Mouse (Mus musculus): ENCODE data around the gene Stmnd1. TPM values are rescaled to one million over a fixed set of nuclear protein-coding genes. Genes with fewer than 3 reads are reported as not detected.
"Not testable (repeated sequence)": the region's sequence is repeated elsewhere in the genome, so short reads cannot be mapped to it uniquely, and the experiment has no call there.

Gene Stmnd1
- 0.15 TPM in 1 of 2 replicates, not detected in the other for polyA plus RNA-seq (2016; fragmentation: Nextera tagmentation; extraction: Ambion mirVana)

DNA sequence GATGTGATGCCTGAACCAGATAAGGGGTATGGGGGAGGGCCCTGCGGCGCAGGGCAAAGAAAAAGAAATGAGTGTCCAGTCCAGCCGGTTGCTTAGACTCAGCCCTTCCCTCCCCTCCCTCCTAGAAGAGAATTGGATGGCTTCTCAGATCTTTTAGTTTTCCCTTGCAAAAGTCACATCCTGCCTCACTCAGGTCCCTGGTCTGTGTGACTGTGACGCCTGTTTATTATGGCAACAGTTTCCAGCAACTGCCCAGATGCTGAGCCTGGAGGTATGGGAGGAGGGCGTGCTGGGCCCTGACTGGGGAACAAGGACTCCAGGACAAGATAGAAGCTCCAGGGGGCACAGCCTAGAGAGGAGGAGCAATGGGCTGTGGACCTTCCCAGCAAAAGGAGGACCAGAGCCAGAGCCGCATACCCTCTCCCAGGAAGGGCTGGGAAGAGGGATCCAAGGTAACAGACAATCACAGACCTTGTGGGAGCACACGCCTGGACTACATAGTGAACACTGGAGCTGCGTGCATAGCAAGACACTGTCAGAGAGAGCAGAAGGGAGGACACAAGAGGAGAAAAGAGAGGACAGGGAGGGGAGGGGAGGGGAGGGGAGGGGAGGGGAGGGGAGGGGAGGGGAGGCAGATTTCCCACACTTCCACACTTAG, at the start of gene Stmnd1:
Stmnd1 (plus strand) TSS at position 269 of the 658 bp plus-strand sequence.
- H3K36me3 ChIP-seq (replicated peaks): no peaks in the 10 kb centered on the region
- no peaks in the 10 kb centered on the region for H3K9me3 ChIP-seq
- 13% methylated on average over 8 of the region's 8 CpGs for WGBS
- no peak for DNase-seq (ENCODE audit: extremely low spot score, low spot score)
- H3K27ac ChIP-seq: peak within 1 kb of the TSS; percentile 60
- H3K27me3 ChIP-seq (ENCODE audit: poor library complexity, severe bottlenecking): peaks cover 5% of the 10 kb centered on the region; the same call in 1 of the 2 replicates
- peaks cover 26% of the 10 kb centered on the region for H3K4me1 ChIP-seq
- peak within 1 kb of the TSS; percentile 35 for H3K4me3 ChIP-seq

- no peak overlapping the region for H3K4me3 ChIP-seq
- H3K27me3 ChIP-seq (ENCODE audit: poor library complexity, severe bottlenecking): no peaks in the 10 kb centered on the region
- H3K36me3 ChIP-seq (replicated peaks): no peaks in the 10 kb centered on the region
- DNase-seq (ENCODE audit: extremely low spot score, low spot score): no peak
- WGBS: 68% methylated on average over 2 of the region's 2 CpGs
- no peaks in the 10 kb centered on the region for H3K9me3 ChIP-seq
- no peak overlapping the region for H3K27ac ChIP-seq
- H3K4me1 ChIP-seq: peaks cover 7% of the 10 kb centered on the region
These were observed 46.6 kb upstream of the Stmnd1 start for GRCm38 (mm10) chr13:46226956-46227355.

DNA sequence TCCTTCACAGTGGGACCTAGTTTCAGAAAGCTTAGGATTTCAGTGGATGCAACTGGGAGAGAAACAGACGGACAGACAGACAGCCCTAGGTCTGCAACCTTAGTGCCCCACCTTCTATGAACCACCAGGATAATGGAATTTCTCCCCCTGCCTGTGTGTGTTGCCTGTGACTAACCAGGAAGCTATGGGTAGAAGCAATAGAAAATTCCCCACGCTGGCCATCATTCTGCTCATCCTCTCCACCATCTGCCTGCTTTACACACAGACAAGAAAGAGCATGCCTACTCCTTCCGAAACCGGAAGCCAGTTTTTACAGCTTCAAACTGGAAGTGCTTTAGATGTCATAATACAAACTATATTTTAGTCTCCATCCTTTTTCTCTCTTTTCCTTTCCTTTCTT, 46.0 kb upstream of the Stmnd1 start:
- Histone ChIP-seq H3K9me3 (no peaks in the 10 kb centered on the region), H3K4me3 (no peak overlapping the region), H3K4me1 (peaks cover 7% of the 10 kb centered on the region), H3K27ac (no peak overlapping the region), H3K27me3 (ENCODE audit: poor library complexity, severe bottlenecking) (no peaks in the 10 kb centered on the region), H3K36me3 (replicated peaks) (no peaks in the 10 kb centered on the region)
- DNase-seq (ENCODE audit: extremely low spot score, low spot score): no peak
- 84% methylated on average over 4 of the region's 4 CpGs for WGBS

DNA sequence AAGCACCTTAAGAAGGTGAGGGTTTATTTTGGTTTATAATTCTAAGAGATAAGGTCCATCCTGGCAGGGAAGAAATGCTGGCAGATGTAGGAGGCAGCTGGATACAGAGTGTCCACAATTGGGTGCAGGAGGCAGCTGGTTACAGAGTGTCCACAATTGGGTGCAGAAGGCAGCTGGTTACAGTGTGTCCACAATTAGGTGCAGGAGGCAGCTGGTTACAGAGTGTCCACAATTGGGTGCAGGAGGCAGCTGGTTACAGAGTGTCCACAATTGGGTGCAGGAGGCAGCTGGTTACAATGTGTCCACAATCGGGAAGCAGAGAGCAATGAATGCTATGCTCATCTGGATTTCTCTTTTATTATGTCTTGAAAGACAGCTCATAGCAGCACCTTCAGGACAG, 44.8 kb upstream of the Stmnd1 start:
- not testable (repeated sequence) for H3K9me3 ChIP-seq; DNase-seq (ENCODE audit: extremely low spot score, low spot score); H3K4me1 ChIP-seq; H3K36me3 ChIP-seq (replicated peaks); H3K4me3 ChIP-seq; H3K27ac ChIP-seq; H3K27me3 ChIP-seq (ENCODE audit: poor library complexity, severe bottlenecking)
- WGBS: 88% methylated on average over 1 of the region's 1 CpGs

- Histone ChIP-seq H3K36me3 (replicated peaks) (no peaks in the 10 kb centered on the region), H3K27ac (no peak overlapping the region), H3K9me3 (no peaks in the 10 kb centered on the region; the same call in 1 of the 2 replicates), H3K4me1 (peaks cover 7% of the 10 kb centered on the region), H3K4me3 (no peak overlapping the region), H3K27me3 (ENCODE audit: poor library complexity, severe bottlenecking) (no peaks in the 10 kb centered on the region)
- DNase-seq (ENCODE audit: extremely low spot score, low spot score): no peak
- 87% methylated on average over 5 of the region's 5 CpGs for WGBS
These were observed 41.9 kb upstream of the Stmnd1 start for GRCm38 (mm10) chr13:46231514-46232085.

- H3K9me3 ChIP-seq: no peaks in the 10 kb centered on the region; the same call in 1 of the 2 replicates
- no peak overlapping the region for H3K4me3 ChIP-seq
- WGBS: 81% methylated on average over 7 of the region's 7 CpGs
- no peak for DNase-seq (ENCODE audit: extremely low spot score, low spot score)
- H3K36me3 ChIP-seq (replicated peaks): no peaks in the 10 kb centered on the region
- H3K27me3 ChIP-seq (ENCODE audit: poor library complexity, severe bottlenecking): no peaks in the 10 kb centered on the region
- no peaks in the 10 kb centered on the region for H3K4me1 ChIP-seq
- H3K27ac ChIP-seq: no peak overlapping the region
These were observed 35.7 kb upstream of the Stmnd1 start for GRCm38 (mm10) chr13:46237723-46238349.

DNA sequence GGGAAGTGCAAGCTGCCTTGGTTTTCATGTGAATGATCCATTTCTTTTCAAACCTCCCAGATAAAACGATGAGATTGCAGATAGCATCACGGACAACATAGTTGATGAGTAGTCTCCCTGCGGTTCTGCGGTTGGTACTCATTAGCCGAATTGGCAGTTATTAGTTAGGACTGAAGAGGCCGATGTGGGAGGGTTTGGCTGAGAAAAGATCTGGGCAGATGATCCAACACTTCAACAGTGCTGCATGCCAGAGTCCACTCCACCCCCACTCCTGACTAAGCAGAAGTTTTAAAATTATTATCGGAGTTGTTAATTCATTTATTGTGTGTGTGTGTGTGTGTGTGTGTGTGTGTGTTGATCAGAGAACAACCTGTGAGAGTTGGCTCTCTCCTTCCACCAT, 34.7 kb upstream of the Stmnd1 start:
- H3K27me3 ChIP-seq (ENCODE audit: poor library complexity, severe bottlenecking): no peaks in the 10 kb centered on the region
- 93% methylated on average over 7 of the region's 7 CpGs for WGBS
- DNase-seq (ENCODE audit: extremely low spot score, low spot score): no peak

GRCm38 (mm10) chr13:46241391-46242188, 31.9 kb upstream of the Stmnd1 start:
- Histone ChIP-seq H3K27ac (no peak overlapping the region), H3K4me1 (no peaks in the 10 kb centered on the region), H3K27me3 (ENCODE audit: poor library complexity, severe bottlenecking) (no peaks in the 10 kb centered on the region), H3K36me3 (replicated peaks) (no peaks in the 10 kb centered on the region), H3K9me3 (no peaks in the 10 kb centered on the region), H3K4me3 (no peak overlapping the region)
- DNase-seq (ENCODE audit: extremely low spot score, low spot score): no peak
- 81% methylated on average over 9 of the region's 9 CpGs for WGBS

More for the DNA sequence above, 34.7 kb upstream of the Stmnd1 start:
- no peak overlapping the region for H3K4me3 ChIP-seq
- no peaks in the 10 kb centered on the region for H3K4me1 ChIP-seq
- no peaks in the 10 kb centered on the region for H3K9me3 ChIP-seq
- no peaks in the 10 kb centered on the region for H3K36me3 ChIP-seq (replicated peaks)
- H3K27ac ChIP-seq: no peak overlapping the region

GRCm38 (mm10) chr13:46253753-46254152, 19.8 kb upstream of the Stmnd1 start:
- no peak for DNase-seq (ENCODE audit: extremely low spot score, low spot score)
- Histone ChIP-seq H3K27ac (no peak overlapping the region), H3K27me3 (ENCODE audit: poor library complexity, severe bottlenecking) (no peaks in the 10 kb centered on the region), H3K9me3 (no peaks in the 10 kb centered on the region), H3K4me1 (no peaks in the 10 kb centered on the region), H3K36me3 (replicated peaks) (no peaks in the 10 kb centered on the region), H3K4me3 (no peak overlapping the region)
- WGBS: 87% methylated on average over 3 of the region's 3 CpGs

DNA sequence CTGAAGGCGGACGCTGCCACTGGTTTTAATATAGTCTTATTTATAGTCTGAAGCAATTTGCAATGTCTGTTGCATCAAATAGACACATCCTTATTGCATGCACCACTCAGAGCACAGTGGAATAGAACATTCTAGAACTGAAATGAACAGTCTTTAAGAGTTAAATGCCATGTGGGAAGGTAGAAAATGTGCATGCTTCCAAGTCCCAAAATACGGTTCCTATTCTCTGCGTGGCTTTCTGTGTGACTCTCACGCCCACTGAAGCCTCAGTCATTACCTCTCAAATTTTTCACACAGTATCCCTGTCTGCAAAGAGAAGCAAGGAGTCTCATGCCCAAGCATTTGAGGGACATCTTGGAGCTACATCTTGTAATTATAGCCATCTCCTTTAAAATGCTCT, 19.4 kb upstream of the Stmnd1 start:
- Histone ChIP-seq H3K36me3 (replicated peaks) (no peaks in the 10 kb centered on the region), H3K9me3 (no peaks in the 10 kb centered on the region), H3K4me1 (no peaks in the 10 kb centered on the region), H3K27me3 (ENCODE audit: poor library complexity, severe bottlenecking) (no peaks in the 10 kb centered on the region), H3K27ac (no peak overlapping the region), H3K4me3 (no peak overlapping the region)
- DNase-seq (ENCODE audit: extremely low spot score, low spot score): no peak
- WGBS: 96% methylated on average over 5 of the region's 5 CpGs

DNA sequence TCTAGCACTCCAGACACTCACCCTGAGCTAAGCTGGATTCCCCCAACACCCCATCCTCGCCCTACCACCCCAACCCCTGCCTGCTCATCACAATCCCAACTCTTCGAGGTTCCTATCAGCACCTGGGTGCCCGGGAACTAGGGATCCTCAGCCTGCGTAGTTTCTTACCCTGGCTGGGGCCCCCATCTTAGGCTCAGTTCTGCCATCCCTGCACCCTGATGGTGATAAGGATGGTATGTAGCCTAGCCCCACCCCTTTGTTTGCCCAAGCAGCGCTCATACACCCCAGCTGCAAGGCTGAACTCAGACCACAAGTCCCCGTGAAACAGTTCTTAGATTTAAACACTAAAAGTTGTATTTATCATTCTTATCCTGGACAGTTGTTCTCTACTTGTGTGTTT, 17.9 kb upstream of the Stmnd1 start:
- 88% methylated on average over 6 of the region's 6 CpGs for WGBS
- Histone ChIP-seq H3K9me3 (no peaks in the 10 kb centered on the region), H3K4me1 (no peaks in the 10 kb centered on the region), H3K27me3 (ENCODE audit: poor library complexity, severe bottlenecking) (no peaks in the 10 kb centered on the region), H3K4me3 (no peak overlapping the region), H3K36me3 (replicated peaks) (no peaks in the 10 kb centered on the region), H3K27ac (no peak overlapping the region)
- no peak for DNase-seq (ENCODE audit: extremely low spot score, low spot score)

DNA sequence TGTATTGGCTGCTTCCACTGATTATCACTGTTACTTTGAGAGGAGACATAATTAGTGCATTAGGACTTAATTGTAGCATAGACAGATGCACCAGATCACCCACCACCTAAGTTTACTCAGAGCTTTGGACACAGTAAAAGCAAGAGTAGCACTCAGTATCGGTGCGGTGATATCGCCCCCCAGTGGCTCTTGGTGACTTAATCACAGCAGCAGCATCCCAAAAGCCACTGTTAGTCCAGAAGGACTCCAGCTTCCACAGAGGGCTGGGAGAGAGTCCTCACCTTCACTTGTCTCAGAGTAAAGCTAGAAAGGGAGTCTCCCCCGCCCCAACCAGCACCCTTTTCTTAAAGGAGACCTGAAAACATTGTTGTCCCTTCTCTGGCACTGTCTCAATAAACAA, 15.7 kb upstream of the Stmnd1 start:
- 2% methylated on average over 4 of the region's 4 CpGs for WGBS
- Histone ChIP-seq H3K36me3 (replicated peaks) (no peaks in the 10 kb centered on the region), H3K27ac (no peak overlapping the region), H3K4me1 (no peaks in the 10 kb centered on the region), H3K9me3 (no peaks in the 10 kb centered on the region), H3K4me3 (no peak overlapping the region), H3K27me3 (ENCODE audit: poor library complexity, severe bottlenecking) (no peaks in the 10 kb centered on the region)
- peak; percentile 59 for DNase-seq (ENCODE audit: extremely low spot score, low spot score)

All from forebrain, embryonic 10.5 days (tissue).